ENCODE assay signal across 9 mouse cellular contexts in genomic region chr1:36473211-36473780, GRCm38 (mm10). TPM values are rescaled to one million over a fixed set of nuclear protein-coding genes. Genes with fewer than 3 reads are reported as not detected.
A peak's percentile ranks its signal among the peaks of the same experiment; 100 is the strongest.
DNase-seq lines count a peak whose midpoint lies in the region; ATAC-seq and TF ChIP-seq lines count a peak whose summit lies in the region.
"Had no signal": no experiment of that assay in that cellular context is flagged by ENCODE, and none has a peak within 500 bp of the region (broad histone marks: within the 10 kb centered on the region; RNA-seq: fewer than 3 reads in every experiment).

No protein-coding gene starts in this region.

- no peak overlapping the region for H3K4me3 ChIP-seq in heart, postnatal 0 days (ENCODE audit: low read depth, low read length)
- H3K4me3 ChIP-seq in hindbrain, embryonic 13.5 days: peak overlapping the region; percentile 66
- no peak overlapping the region for H3K4me3 ChIP-seq in midbrain, embryonic 12.5 days
- H3K4me3 ChIP-seq: heart, adult 2 months had no signal

- H3K9me3 ChIP-seq in heart, postnatal 0 days (replicated peaks; ENCODE audit: control insufficient read depth, low read length): no peaks in the 10 kb centered on the region
- no peaks in the 10 kb centered on the region for H3K9me3 ChIP-seq in hindbrain, embryonic 13.5 days
- no peaks in the 10 kb centered on the region for H3K9me3 ChIP-seq in midbrain, embryonic 12.5 days

- TF ChIP-seq CTCF in heart, postnatal 0 days (IDR thresholded peaks at IDR 0.05; ENCODE audit: low read depth): no peak

- H3K27ac ChIP-seq in heart, postnatal 0 days (ENCODE audit: low read depth): no peak overlapping the region
- no peak overlapping the region for H3K27ac ChIP-seq in hindbrain, embryonic 13.5 days
- no peak overlapping the region for H3K27ac ChIP-seq in midbrain, embryonic 12.5 days (replicated peaks)
- H3K27ac ChIP-seq: heart, adult 2 months had no signal

- no peaks in the 10 kb centered on the region for H3K36me3 ChIP-seq in heart, postnatal 0 days (replicated peaks; ENCODE audit: control insufficient read depth, insufficient read depth, low read length)
- no peaks in the 10 kb centered on the region for H3K36me3 ChIP-seq in hindbrain, embryonic 13.5 days
- H3K36me3 ChIP-seq in midbrain, embryonic 12.5 days: no peaks in the 10 kb centered on the region

- no peak for TF ChIP-seq EP300 in heart, postnatal 0 days (IDR thresholded peaks at IDR 0.05; ENCODE audit: low read depth)

- H3K27me3 ChIP-seq in heart, postnatal 0 days (ENCODE audit: control insufficient read depth, insufficient read depth, low read length): no peaks in the 10 kb centered on the region
- 0 out of 2 replicates have a peak, but pooled peaks cover 6% of the 10 kb centered on the region for H3K27me3 ChIP-seq in hindbrain, embryonic 13.5 days
- H3K27me3 ChIP-seq in midbrain, embryonic 12.5 days: 0 out of 2 replicates have a peak, but pooled peaks cover 5% of the 10 kb centered on the region

- ATAC-seq in heart, postnatal 0 days (ENCODE audit: insufficient read depth, low read depth): no peak
- no peak for ATAC-seq in hindbrain, embryonic 13.5 days (ENCODE audit: low FRiP score)
- ATAC-seq in midbrain, embryonic 12.5 days (ENCODE audit: low FRiP score, low read depth): no peak

- intact Hi-C loops in heart, postnatal 36 days (cut with DNase I): loop anchor here (2.0 to 5.0 kb wide), 3 partner anchors 18 to 166 kb away; partner anchors contain the start of genes Arid5a and Cnnm3

- DNase-seq in heart, postnatal 0 days (ENCODE audit: low spot score): no peak
- no peak for DNase-seq in heart, postnatal 36 days
- DNase-seq in cerebellum, adult 9-11 months: peak; percentile 62
- DNase-seq in urinary bladder, adult 18-20 months (ENCODE audit: low spot score in 2 of 2): no peak
- DNase-seq in adrenal gland, adult 2 months: no peak
- DNase-seq in kidney, postnatal 14 days: no peak
- DNase-seq: heart, adult 2 months had no signal

- H3K4me1 ChIP-seq in heart, postnatal 0 days (ENCODE audit: control insufficient read depth, insufficient read depth): peaks cover 39% of the 10 kb centered on the region
- H3K4me1 ChIP-seq in hindbrain, embryonic 13.5 days (replicated peaks): peaks cover 63% of the 10 kb centered on the region
- peaks cover 57% of the 10 kb centered on the region for H3K4me1 ChIP-seq in midbrain, embryonic 12.5 days

- WGBS in heart, postnatal 0 days: 59% methylated on average over 10 of the region's 10 CpGs
- 82% methylated on average over 10 of the region's 10 CpGs for WGBS in hindbrain, embryonic 13.5 days
- 77% methylated on average over 10 of the region's 10 CpGs for WGBS in midbrain, embryonic 12.5 days

- peak overlapping the region; percentile 89 for H3K4me2 ChIP-seq in heart, postnatal 0 days (ENCODE audit: low read depth, low read length)
- H3K4me2 ChIP-seq in hindbrain, embryonic 13.5 days: peak overlapping the region; percentile 73
- H3K4me2 ChIP-seq in midbrain, embryonic 12.5 days (replicated peaks): peak overlapping the region; percentile 75

- H3K9ac ChIP-seq in heart, postnatal 0 days (replicated peaks; ENCODE audit: low read depth, low read length): no peak overlapping the region
- H3K9ac ChIP-seq in hindbrain, embryonic 13.5 days: no peak overlapping the region
- no peak overlapping the region for H3K9ac ChIP-seq in midbrain, embryonic 12.5 days (replicated peaks)

RNA-seq across cellular contexts. Expression of gene Cnnm4, which starts 1.9 kb away (rescaled TPM):
- 5.2 and 7.4 TPM in 2 replicates for total RNA-seq in heart, postnatal 0 days (2014; rRNA removed; ENCODE audit: low replicate concordance)
- 3.6 and 4.2 TPM in 2 replicates for polyA plus RNA-seq in heart, postnatal 0 days (2015; fragmentation: Nextera tagmentation; extraction: Ambion mirVana)
- total RNA-seq in heart, postnatal 36 days (2021): 1 to 10 TPM; 3.8 to 4.5 TPM
- polyA plus RNA-seq in hindbrain, embryonic 13.5 days (2015; fragmentation: Nextera tagmentation; extraction: Ambion mirVana): 8.9 and 9.7 TPM in 2 replicates
- 10.2 and 10.5 TPM in 2 replicates for polyA plus RNA-seq in midbrain, embryonic 12.5 days (2016; fragmentation: Nextera tagmentation; extraction: Ambion mirVana)
- total RNA-seq in adrenal gland, adult 2 months (2021): 1 to 10 TPM; 4.6 to 5.3 TPM
- polyA plus RNA-seq in adrenal gland, adult 2 months (2012; rRNA removed): 2.6 and 3.3 TPM in 2 replicates

RNA-seq across cellular contexts. Expression of gene Lman2l, which starts 28.2 kb away (rescaled TPM):
- 6.4 and 8.2 TPM in 2 replicates for total RNA-seq in heart, postnatal 0 days (2014; rRNA removed; ENCODE audit: low replicate concordance)
- 22.3 and 25.4 TPM in 2 replicates for polyA plus RNA-seq in heart, postnatal 0 days (2015; fragmentation: Nextera tagmentation; extraction: Ambion mirVana)
- total RNA-seq in heart, postnatal 36 days (2021): 10 to 100 TPM; 21.6 to 28.0 TPM
- polyA plus RNA-seq in hindbrain, embryonic 13.5 days (2015; fragmentation: Nextera tagmentation; extraction: Ambion mirVana): 70.4 and 71.1 TPM in 2 replicates
- 73.8 and 74.5 TPM in 2 replicates for polyA plus RNA-seq in midbrain, embryonic 12.5 days (2016; fragmentation: Nextera tagmentation; extraction: Ambion mirVana)
- total RNA-seq in adrenal gland, adult 2 months (2021): 10 to 100 TPM; 50.5 to 54.5 TPM
- polyA plus RNA-seq in adrenal gland, adult 2 months (2012; rRNA removed): 13.7 and 15.0 TPM in 2 replicates

RNA-seq across cellular contexts. Expression of gene Cnnm3, which starts 38.4 kb away (rescaled TPM):
- 10.2 and 21.4 TPM in 2 replicates for total RNA-seq in heart, postnatal 0 days (2014; rRNA removed; ENCODE audit: low replicate concordance)
- polyA plus RNA-seq in heart, postnatal 0 days (2015; fragmentation: Nextera tagmentation; extraction: Ambion mirVana): 2.0 and 2.2 TPM in 2 replicates
- 10 to 100 TPM; 16.0 to 19.2 TPM for total RNA-seq in heart, postnatal 36 days (2021)
- polyA plus RNA-seq in hindbrain, embryonic 13.5 days (2015; fragmentation: Nextera tagmentation; extraction: Ambion mirVana): 4.2 and 5.1 TPM in 2 replicates
- 3.8 and 4.6 TPM in 2 replicates for polyA plus RNA-seq in midbrain, embryonic 12.5 days (2016; fragmentation: Nextera tagmentation; extraction: Ambion mirVana)
- 10 to 100 TPM; 25.9 to 32.0 TPM for total RNA-seq in adrenal gland, adult 2 months (2021)
- polyA plus RNA-seq in adrenal gland, adult 2 months (2012; rRNA removed): 53.9 and 70.6 TPM in 2 replicates
